Comparison of ENCODE assay signal across 10 mouse cellular contexts in genomic region chr15:81920546-81921217, GRCm38 (mm10). TPM values are rescaled to one million over a fixed set of nuclear protein-coding genes. Genes with fewer than 3 reads are reported as not detected.
DNase-seq lines count a peak whose midpoint lies in the region; ATAC-seq and TF ChIP-seq lines count a peak whose summit lies in the region.
"Had no signal": no experiment of that assay in that cellular context is flagged by ENCODE, and none has a peak within 500 bp of the region (broad histone marks: within the 10 kb centered on the region; RNA-seq: fewer than 3 reads in every experiment).

No protein-coding gene starts in this region.

- WGBS in hindbrain, postnatal 0 days, result 45% methylated on average over 10 of the region's 10 CpGs

- peak; percentile 66 for ATAC-seq in hindbrain, postnatal 0 days
- ATAC-seq: liver, embryonic 12.5 days had no signal

- H3K27ac ChIP-seq in hindbrain, postnatal 0 days, result peak overlapping the region; percentile 74
- H3K27ac ChIP-seq: liver, embryonic 12.5 days; macrophage had no signal

- H3K4me2 ChIP-seq in hindbrain, postnatal 0 days (ENCODE audit: low read depth, low read length), result no peak overlapping the region
- H3K4me2 ChIP-seq: liver, embryonic 12.5 days had no signal

- no peaks in the 10 kb centered on the region for H3K9me3 ChIP-seq in hindbrain, postnatal 0 days (ENCODE audit: low read length)
- H3K9me3 ChIP-seq: liver, embryonic 12.5 days had no signal

- H3K4me3 ChIP-seq in hindbrain, postnatal 0 days (ENCODE audit: low read length), result no peak overlapping the region
- H3K4me3 ChIP-seq: liver, embryonic 12.5 days had no signal

- peaks cover 13% of the 10 kb centered on the region for H3K36me3 ChIP-seq in hindbrain, postnatal 0 days (ENCODE audit: insufficient read depth, low read length)

- peak; percentile 54 for DNase-seq in layer of hippocampus, adult 11-12 months (ENCODE audit: low spot score)
- no peak for DNase-seq in layer of hippocampus, postnatal 25 days (ENCODE audit: extremely low spot score in 1 of 2, low spot score in 1 of 2)
- DNase-seq in adipocyte (ENCODE audit: low spot score), result peak; percentile 29
- peak; percentile 73 for DNase-seq in cerebellum, adult 11-12 months
- peak; percentile 70 for DNase-seq in hindbrain, postnatal 0 days (ENCODE audit: low spot score)
- DNase-seq in ovary, adult 18-20 months (ENCODE audit: low spot score), result no peak
- DNase-seq in thymus, postnatal 25 days, result no peak
- DNase-seq: kidney, postnatal 25 days had no signal

- no peak overlapping the region for H3K9ac ChIP-seq in hindbrain, postnatal 0 days (replicated peaks; ENCODE audit: low read length)
- H3K9ac ChIP-seq: liver, embryonic 12.5 days had no signal

- H3K27me3 ChIP-seq in hindbrain, postnatal 0 days (ENCODE audit: insufficient read depth, low read length), result no peaks in the 10 kb centered on the region
- H3K27me3 ChIP-seq: liver, embryonic 12.5 days had no signal

- no peak for TF ChIP-seq CTCF in hindbrain, postnatal 0 days (IDR thresholded peaks at IDR 0.05; ENCODE audit: low read depth)

- H3K4me1 ChIP-seq in hindbrain, postnatal 0 days (ENCODE audit: insufficient read depth, low read length), result peaks cover 15% of the 10 kb centered on the region

RNA-seq across cellular contexts. Expression of gene Polr3h, which starts 5.4 kb away (rescaled TPM):
- total RNA-seq in layer of hippocampus, postnatal 25 days (2021), result 10 to 100 TPM; 48.0 to 52.8 TPM
- total RNA-seq in hindbrain, postnatal 0 days (2014; rRNA removed), result 47.2 and 48.7 TPM in 2 replicates
- 98.7 and 101 TPM in 2 replicates for polyA plus RNA-seq in hindbrain, postnatal 0 days (2015; fragmentation: Nextera tagmentation; extraction: Ambion mirVana)

RNA-seq across cellular contexts. Expression of gene Csdc2, which starts 15.9 kb away (rescaled TPM):
- total RNA-seq in layer of hippocampus, postnatal 25 days (2021), result 10 to 100 TPM; 89.9 to 90.2 TPM
- 178 and 188 TPM in 2 replicates for total RNA-seq in hindbrain, postnatal 0 days (2014; rRNA removed)
- 239 and 269 TPM in 2 replicates for polyA plus RNA-seq in hindbrain, postnatal 0 days (2015; fragmentation: Nextera tagmentation; extraction: Ambion mirVana)

RNA-seq across cellular contexts. Expression of gene Pmm1, which starts 40.0 kb away (rescaled TPM):
- 100 to 1,000 TPM; 209 to 227 TPM for total RNA-seq in layer of hippocampus, postnatal 25 days (2021)
- total RNA-seq in hindbrain, postnatal 0 days (2014; rRNA removed), result 123 and 164 TPM in 2 replicates
- 140 and 142 TPM in 2 replicates for polyA plus RNA-seq in hindbrain, postnatal 0 days (2015; fragmentation: Nextera tagmentation; extraction: Ambion mirVana)

RNA-seq across cellular contexts. Expression of gene Aco2, which starts 48.6 kb away (rescaled TPM):
- total RNA-seq in layer of hippocampus, postnatal 25 days (2021), result 100 to 1,000 TPM; 475 to 495 TPM
- total RNA-seq in hindbrain, postnatal 0 days (2014; rRNA removed), result 536 and 538 TPM in 2 replicates
- 298 and 299 TPM in 2 replicates for polyA plus RNA-seq in hindbrain, postnatal 0 days (2015; fragmentation: Nextera tagmentation; extraction: Ambion mirVana)

RNA-seq across cellular contexts. Expression of gene Phf5a, which starts 49.0 kb away (rescaled TPM):
- 10 to 100 TPM; 32.6 to 40.0 TPM for total RNA-seq in layer of hippocampus, postnatal 25 days (2021)
- 29.0 and 29.7 TPM in 2 replicates for total RNA-seq in hindbrain, postnatal 0 days (2014; rRNA removed)
- polyA plus RNA-seq in hindbrain, postnatal 0 days (2015; fragmentation: Nextera tagmentation; extraction: Ambion mirVana), result 102 and 110 TPM in 2 replicates

Comparison
In these comparisons a context has a peak if more than half of its experiments do, and no peak if none do; other contexts are left out.
1. DNase-seq: peak in layer of hippocampus, adult 11-12 months (single experiment), adipocyte (single experiment), cerebellum, adult 11-12 months (single experiment) and hindbrain, postnatal 0 days (single experiment); none in layer of hippocampus, postnatal 25 days (0 of 2), ovary, adult 18-20 months (single experiment) and thymus, postnatal 25 days (single experiment).